Mouse (Mus musculus) cortical plate, adult 2 months (tissue): ENCODE results near the gene Mepce.

Source experiments
- CTCF ChIP-seq: fragments of 200-500 bp; IDR thresholded peaks from 2 replicates; pipeline ENCODE4 v1.5.1; 2011; ENCODE audit warnings: mild to moderate bottlenecking, control low read depth, low read length; ENCODE audit not compliant: insufficient read depth; ENCODE audit errors: extremely low read depth
- POLR2A ChIP-seq: fragments of 200-500 bp; IDR thresholded peaks from 2 replicates; pipeline ENCODE4 v1.6.1; 2011; ENCODE audit warnings: mild to moderate bottlenecking, low read length, control low read depth; ENCODE audit not compliant: insufficient read depth; ENCODE audit errors: extremely low read depth

DNA sequence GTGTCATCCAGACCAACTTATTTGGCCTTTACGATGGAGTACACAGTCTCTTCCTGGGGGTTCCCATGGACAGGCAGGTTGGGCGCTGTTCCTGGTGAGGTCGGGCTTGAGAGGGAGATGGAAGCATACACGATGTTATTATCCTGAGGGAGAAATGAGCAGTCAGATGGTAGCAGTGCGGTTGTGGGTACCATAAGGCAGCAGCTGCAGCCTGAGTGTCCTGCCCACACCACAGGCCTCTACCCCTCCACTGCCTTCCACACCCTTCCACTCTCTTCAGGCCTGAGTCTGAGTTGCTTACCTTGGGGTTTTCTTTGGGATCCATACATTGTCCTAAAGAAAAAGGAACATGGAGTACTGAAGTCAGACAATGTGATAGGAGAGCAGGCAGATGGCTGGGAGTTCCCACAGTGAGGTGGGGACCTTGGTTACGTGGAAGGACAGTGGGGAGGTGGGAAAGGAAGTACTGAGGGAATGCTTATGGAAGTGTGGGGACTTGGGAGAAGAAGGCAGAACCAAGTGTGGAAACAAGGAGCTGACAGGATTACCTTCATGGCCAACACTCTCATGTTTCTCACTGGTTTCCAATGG lies 36.1 kb upstream of the Mepce start:
- no peak for TF ChIP-seq POLR2A
- TF ChIP-seq CTCF: no peak
